ENCODE assay signal across 7 mouse cellular contexts in genomic region chr7:45800546-45801204, GRCm38 (mm10). TPM values are rescaled to one million over a fixed set of nuclear protein-coding genes. Genes with fewer than 3 reads are reported as not detected.
A peak's percentile ranks its signal among the peaks of the same experiment; 100 is the strongest.
DNase-seq lines count a peak whose midpoint lies in the region; ATAC-seq and TF ChIP-seq lines count a peak whose summit lies in the region.

No protein-coding gene starts in this region.

- ATAC-seq in kidney, embryonic 16.5 days (ENCODE audit: low FRiP score, low TSS enrichment) = peak; percentile 53
- ATAC-seq in stomach, embryonic 14.5 days (ENCODE audit: insufficient number of reproducible peaks, insufficient read depth, low FRiP score, low read depth) = peak; percentile 62; the same call in 1 of the 2 replicates

- H3K27ac ChIP-seq in MEL (ENCODE audit: control insufficient read depth, low read depth, low read length) = no peak overlapping the region
- H3K27ac ChIP-seq in kidney, embryonic 16.5 days (ENCODE audit: low read length) = 0 out of 2 replicates have a peak overlapping the region, but pooled peaks have one; percentile 37
- 0 out of 2 replicates have a peak overlapping the region, but pooled peaks have one; percentile 21 for H3K27ac ChIP-seq in stomach, embryonic 14.5 days (ENCODE audit: low read length)

- WGBS in kidney, embryonic 16.5 days = 16% methylated on average over 22 of the region's 25 CpGs
- whole genome bisulfite sequencing in stomach, embryonic 14.5 days = 19% methylated on average over 22 of the region's 25 CpGs

- peak overlapping the region; percentile 60 to 61 for H3K4me3 ChIP-seq in MEL (ENCODE audit: control insufficient read depth in 1 of 2, insufficient read depth in 1 of 2, low read depth in 2 of 2, low read length in 2 of 2)
- H3K4me3 ChIP-seq in erythroblast, embryonic 14.5 days (replicated peaks) = peak overlapping the region; percentile 44
- H3K4me3 ChIP-seq in kidney, embryonic 16.5 days (ENCODE audit: low read length) = peak overlapping the region; percentile 36
- peak overlapping the region; percentile 11; the same call in 1 of the 2 replicates for H3K4me3 ChIP-seq in stomach, embryonic 14.5 days (ENCODE audit: low read depth, low read length)

- peak; percentile 86 for DNase-seq in CD4-positive helper T cell, adult 2 months (ENCODE audit: low read depth, low spot score)
- peak; percentile 91 for DNase-seq in MEL (ENCODE audit: low read depth, low spot score)
- DNase-seq in lung, postnatal 36 days = peak; percentile 70
- DNase-seq in layer of hippocampus, adult 18-20 months (ENCODE audit: low spot score in 2 of 2) = no peak

- no peaks in the 10 kb centered on the region; the same call in 1 of the 2 replicates for H3K79me2 ChIP-seq in MEL (ENCODE audit: control insufficient read depth, insufficient read depth, low read length, poor library complexity)

- no peak; a peak in 1 of 6 replicates for TF ChIP-seq CTCF in MEL (IDR thresholded peaks at IDR 0.05 in 2 of 3, conservative IDR thresholded peaks at IDR 0.05 in 1 of 3; ENCODE audit: control insufficient read depth in 1 of 3, insufficient read depth in 1 of 3, low read depth in 2 of 3, low read length in 3 of 3, poor library complexity in 1 of 3, severe bottlenecking in 1 of 3)

- peaks cover 0 to 4% of the 10 kb centered on the region in 2 experiments; a peak in 1 of 4 replicates for H3K36me3 ChIP-seq in MEL (ENCODE audit: control insufficient read depth in 1 of 2, insufficient read depth in 2 of 2, low read length in 2 of 2)
- H3K36me3 ChIP-seq in erythroblast, embryonic 14.5 days (ENCODE audit: control insufficient read depth) = no peaks in the 10 kb centered on the region
- H3K36me3 ChIP-seq in kidney, embryonic 16.5 days (ENCODE audit: insufficient read depth, low read length) = 0 out of 2 replicates have a peak, but pooled peaks cover 4% of the 10 kb centered on the region
- H3K36me3 ChIP-seq in stomach, embryonic 14.5 days (ENCODE audit: control insufficient read depth, insufficient read depth, low read length) = no peaks in the 10 kb centered on the region

- no peak for TF ChIP-seq RAD21 in MEL (IDR thresholded peaks at IDR 0.05; ENCODE audit: low read depth, low read length)

- H3K27me3 ChIP-seq in MEL (ENCODE audit: control insufficient read depth in 1 of 2, insufficient read depth in 2 of 2, low read length in 2 of 2) = no peaks in the 10 kb centered on the region
- H3K27me3 ChIP-seq in erythroblast, embryonic 14.5 days (ENCODE audit: control insufficient read depth) = peaks cover 44% of the 10 kb centered on the region
- H3K27me3 ChIP-seq in kidney, embryonic 16.5 days (ENCODE audit: insufficient read depth, low read length) = peaks cover 15% of the 10 kb centered on the region
- H3K27me3 ChIP-seq in stomach, embryonic 14.5 days (ENCODE audit: control insufficient read depth, insufficient read depth, low read length) = peaks cover 8% of the 10 kb centered on the region; the same call in 1 of the 2 replicates

- no peaks in the 10 kb centered on the region for H3K9me3 ChIP-seq in MEL (replicated peaks; ENCODE audit: insufficient read depth, low read length)
- no peaks in the 10 kb centered on the region for H3K9me3 ChIP-seq in erythroblast, embryonic 14.5 days (ENCODE audit: control insufficient read depth, low read length)
- no peaks in the 10 kb centered on the region for H3K9me3 ChIP-seq in kidney, embryonic 16.5 days (ENCODE audit: low read length)
- no peaks in the 10 kb centered on the region for H3K9me3 ChIP-seq in stomach, embryonic 14.5 days (ENCODE audit: control insufficient read depth, low read depth, low read length)

- H3K4me1 ChIP-seq in MEL (ENCODE audit: control insufficient read depth in 1 of 2, insufficient read depth in 2 of 2, low read length in 2 of 2) = peaks cover 9 to 13% of the 10 kb centered on the region in 2 experiments; a peak in 3 of 4 replicates
- H3K4me1 ChIP-seq in erythroblast, embryonic 14.5 days (ENCODE audit: control insufficient read depth) = peaks cover 55% of the 10 kb centered on the region
- peaks cover 27% of the 10 kb centered on the region; the same call in 1 of the 2 replicates for H3K4me1 ChIP-seq in kidney, embryonic 16.5 days (ENCODE audit: insufficient read depth, low read length)
- peaks cover 16% of the 10 kb centered on the region; the same call in 1 of the 2 replicates for H3K4me1 ChIP-seq in stomach, embryonic 14.5 days (ENCODE audit: control insufficient read depth, insufficient read depth, low read length)

- no peak for TF ChIP-seq POLR2A in MEL (IDR thresholded peaks at IDR 0.05; ENCODE audit: control insufficient read depth in 1 of 2, insufficient read depth in 1 of 2, low read depth in 1 of 2, low read length in 2 of 2, poor library complexity in 1 of 2)

- H3K9ac ChIP-seq in MEL (ENCODE audit: control insufficient read depth, low read depth, low read length, poor library complexity, severe bottlenecking) = peak overlapping the region; percentile 56
- H3K9ac ChIP-seq in kidney, embryonic 16.5 days (replicated peaks; ENCODE audit: low read length) = 0 out of 2 replicates have a peak overlapping the region, but pooled peaks have one; percentile 40
- H3K9ac ChIP-seq in stomach, embryonic 14.5 days (replicated peaks; ENCODE audit: low read depth, low read length) = no peak overlapping the region

- peak overlapping the region; percentile 53 for H3K4me2 ChIP-seq in kidney, embryonic 16.5 days (replicated peaks; ENCODE audit: low read depth, low read length)
- H3K4me2 ChIP-seq in stomach, embryonic 14.5 days (replicated peaks; ENCODE audit: low read depth, low read length) = peak overlapping the region; percentile 41

- TF ChIP-seq EP300 in MEL (IDR thresholded peaks at IDR 0.05; ENCODE audit: low read depth in 1 of 2, low read length in 2 of 2) = no peak

TF ChIP-seq in MEL, 35 proteins besides CTCF, POLR2A, EP300 and RAD21:
- TF ChIP-seq TAL1 (IDR thresholded peaks at IDR 0.05; ENCODE audit: low read length) (no peak), NRF1 (IDR thresholded peaks at IDR 0.05; ENCODE audit: insufficient read depth, low read depth, low read length, poor library complexity, severe bottlenecking) (no peak), USF1 (IDR thresholded peaks at IDR 0.05; ENCODE audit: low read depth, low read length) (peak; percentile 53), SIN3A (IDR thresholded peaks at IDR 0.05; ENCODE audit: low read length) (peak; percentile 54; the same call in 1 of the 2 replicates), UBTF (IDR thresholded peaks at IDR 0.05; ENCODE audit: borderline replicate concordance, insufficient read depth, low read depth, low read length) (0 out of 2 replicates have a peak, but pooled peaks have one; percentile 50)

RNA-seq across cellular contexts. Expression of gene Cyth2, which starts 13.7 kb away (rescaled TPM):
- 42.6 and 52.9 TPM in 2 replicates for total RNA-seq in MEL (2012; rRNA removed)
- 10 to 100 TPM in 1 of 2 experiments, not detected in 1; 92.2 TPM for polyA plus RNA-seq in MEL (2012; ENCODE audit: insufficient read depth in 1 of 2, insufficient read length in 2 of 2, low read depth in 1 of 2, low replicate concordance in 2 of 2, missing spikeins in 1 of 2)
- polyA plus RNA-seq in erythroblast, embryonic 14.5 days (2012) = 21.7 and 22.4 TPM in 2 replicates
- polyA plus RNA-seq in kidney, embryonic 16.5 days (2015; fragmentation: Nextera tagmentation; extraction: Ambion mirVana) = 125 and 126 TPM in 2 replicates
- polyA plus RNA-seq in stomach, embryonic 14.5 days (2014; fragmentation: Nextera tagmentation; extraction: Ambion mirVana) = 89.3 and 92.6 TPM in 2 replicates
- 100 to 1,000 TPM; 135 to 155 TPM for total RNA-seq in layer of hippocampus, adult 18-20 months (2021)

RNA-seq across cellular contexts. Expression of gene Sult2b1, which starts 16.2 kb away (rescaled TPM):
- total RNA-seq in MEL (2012; rRNA removed) = 0.08 and 0.16 TPM in 2 replicates
- polyA plus RNA-seq in MEL (2012; ENCODE audit: insufficient read depth in 1 of 2, insufficient read length in 2 of 2, low read depth in 1 of 2, low replicate concordance in 2 of 2, missing spikeins in 1 of 2) = under 1 TPM in 1 of 2 experiments, not detected in 1; 0.47 TPM
- polyA plus RNA-seq in erythroblast, embryonic 14.5 days (2012) = 0.04 TPM in 1 of 2 replicates, not detected in the other
- polyA plus RNA-seq in kidney, embryonic 16.5 days (2015; fragmentation: Nextera tagmentation; extraction: Ambion mirVana) = 1.9 and 2.5 TPM in 2 replicates
- 2.8 and 3.6 TPM in 2 replicates for polyA plus RNA-seq in stomach, embryonic 14.5 days (2014; fragmentation: Nextera tagmentation; extraction: Ambion mirVana)
- 1 to 10 TPM; 8.1 to 8.9 TPM for total RNA-seq in layer of hippocampus, adult 18-20 months (2021)

RNA-seq across cellular contexts. Expression of gene Lmtk3, which starts 17.1 kb away (rescaled TPM):
- total RNA-seq in MEL (2012; rRNA removed) = 0.03 and 0.04 TPM in 2 replicates
- under 1 TPM in 1 of 2 experiments, not detected in 1; 0.40 TPM for polyA plus RNA-seq in MEL (2012; ENCODE audit: insufficient read depth in 1 of 2, insufficient read length in 2 of 2, low read depth in 1 of 2, low replicate concordance in 2 of 2, missing spikeins in 1 of 2)
- 0.01 and 0.04 TPM in 2 replicates for polyA plus RNA-seq in erythroblast, embryonic 14.5 days (2012)
- 1.3 and 1.8 TPM in 2 replicates for polyA plus RNA-seq in kidney, embryonic 16.5 days (2015; fragmentation: Nextera tagmentation; extraction: Ambion mirVana)
- polyA plus RNA-seq in stomach, embryonic 14.5 days (2014; fragmentation: Nextera tagmentation; extraction: Ambion mirVana) = 2.5 and 3.3 TPM in 2 replicates
- 100 to 1,000 TPM; 274 to 289 TPM for total RNA-seq in layer of hippocampus, adult 18-20 months (2021)

RNA-seq across cellular contexts. Expression of gene Kcnj14, which starts 23.9 kb away (rescaled TPM):
- total RNA-seq in MEL (2012; rRNA removed) = 0.39 and 0.46 TPM in 2 replicates
- polyA plus RNA-seq in MEL (2012; ENCODE audit: insufficient read depth in 1 of 2, insufficient read length in 2 of 2, low read depth in 1 of 2, low replicate concordance in 2 of 2, missing spikeins in 1 of 2) = 1 to 10 TPM in 1 of 2 experiments, not detected in 1; 1.3 TPM
- 0.02 and 0.04 TPM in 2 replicates for polyA plus RNA-seq in erythroblast, embryonic 14.5 days (2012)
- polyA plus RNA-seq in kidney, embryonic 16.5 days (2015; fragmentation: Nextera tagmentation; extraction: Ambion mirVana) = 1.9 TPM in 2 replicates
- 1.3 and 1.4 TPM in 2 replicates for polyA plus RNA-seq in stomach, embryonic 14.5 days (2014; fragmentation: Nextera tagmentation; extraction: Ambion mirVana)
- total RNA-seq in layer of hippocampus, adult 18-20 months (2021) = 1 to 10 TPM; 1.4 to 2.4 TPM

RNA-seq across cellular contexts. Expression of gene Grwd1, which starts 30.1 kb away (rescaled TPM):
- 132 and 173 TPM in 2 replicates for total RNA-seq in MEL (2012; rRNA removed)
- polyA plus RNA-seq in MEL (2012; ENCODE audit: insufficient read depth in 1 of 2, insufficient read length in 2 of 2, low read depth in 1 of 2, low replicate concordance in 2 of 2, missing spikeins in 1 of 2) = 100 to 1,000 TPM in 1 of 2 experiments, 10 to 100 TPM in 1; 82.2 to 108 TPM
- 1.1 and 1.4 TPM in 2 replicates for polyA plus RNA-seq in erythroblast, embryonic 14.5 days (2012)
- 87.4 and 87.9 TPM in 2 replicates for polyA plus RNA-seq in kidney, embryonic 16.5 days (2015; fragmentation: Nextera tagmentation; extraction: Ambion mirVana)
- polyA plus RNA-seq in stomach, embryonic 14.5 days (2014; fragmentation: Nextera tagmentation; extraction: Ambion mirVana) = 62.7 and 69.6 TPM in 2 replicates
- 10 to 100 TPM; 20.6 to 22.5 TPM for total RNA-seq in layer of hippocampus, adult 18-20 months (2021)

Comparison
In these comparisons a context has a peak if more than half of its experiments do, and no peak if none do; other contexts are left out.
1. DNase-seq: peak in CD4-positive helper T cell, adult 2 months (single experiment), MEL (single experiment) and lung, postnatal 36 days (single experiment); none in layer of hippocampus, adult 18-20 months (0 of 2).
2. Peak in every context shown above with its lines, with median percentiles within 50 percentile points of each other: H3K4me3 ChIP-seq.